Mouse (Mus musculus): ENCODE results near the gene Lasp1. TPM values are rescaled to one million over a fixed set of nuclear protein-coding genes. Genes with fewer than 3 reads are reported as not detected.

Gene Lasp1
- 238 and 246 TPM in 2 replicates for polyA plus RNA-seq (2012; rRNA removed)

DNA sequence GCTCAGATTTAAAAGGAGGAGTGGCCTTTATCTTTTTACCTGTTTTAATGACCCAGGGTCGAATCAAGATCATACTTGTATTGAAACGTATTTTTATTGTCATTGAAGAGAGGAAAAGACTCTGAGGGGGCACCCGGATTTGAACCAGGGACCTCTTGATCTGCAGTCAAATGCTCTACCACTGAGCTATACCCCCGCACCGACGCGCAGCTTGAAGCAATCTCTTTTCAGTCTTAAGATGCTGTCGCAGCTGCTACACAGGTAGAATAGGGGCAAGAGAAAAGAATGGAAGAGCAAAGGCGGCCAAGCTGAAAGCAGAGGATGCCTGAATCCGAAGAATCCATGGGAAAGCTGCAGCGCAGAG, at the start of gene Lasp1:
Gene Lasp1, plus strand, starts transcription at position 219 of the 364 bp plus-strand sequence.

DNA sequence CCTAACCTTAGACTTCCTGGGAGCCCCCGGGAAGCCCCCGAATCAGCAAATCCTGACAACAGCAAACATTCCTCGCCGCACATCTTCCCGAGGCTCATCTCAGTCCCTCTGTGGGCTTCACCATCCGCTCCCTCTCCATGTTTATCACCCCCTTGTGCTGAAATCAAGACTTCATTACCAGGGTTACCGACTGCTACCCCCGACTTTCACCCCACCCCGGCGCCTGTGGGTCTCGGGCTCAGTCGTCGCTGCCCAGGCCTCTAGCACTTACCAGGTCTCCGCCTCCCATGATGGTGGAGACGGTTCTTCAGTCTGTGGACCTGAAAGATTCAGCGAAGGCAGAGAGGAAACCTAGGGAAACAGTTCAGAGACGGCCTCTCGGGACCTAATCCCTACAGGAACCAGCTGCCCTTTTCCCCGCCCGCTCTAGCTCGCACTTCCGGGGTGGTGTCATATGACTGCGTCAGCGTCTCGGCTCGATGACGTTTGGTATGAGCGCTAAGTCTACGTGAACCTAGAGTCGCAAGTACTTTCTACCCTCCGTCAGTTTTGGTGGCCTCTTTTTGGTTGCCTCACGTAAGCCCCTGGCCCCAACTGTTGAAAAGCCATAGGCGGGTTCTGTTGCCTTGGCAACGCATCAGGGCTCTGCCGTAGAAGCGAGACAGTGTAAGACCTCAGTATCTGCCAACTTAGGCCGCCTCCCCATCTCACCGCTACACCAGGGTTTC, 32.5 kb upstream of the Lasp1 start, which contains the start of gene Cwc25:
Gene Cwc25, minus strand, starts transcription at position 403 of the 728 bp plus-strand sequence.

DNA sequence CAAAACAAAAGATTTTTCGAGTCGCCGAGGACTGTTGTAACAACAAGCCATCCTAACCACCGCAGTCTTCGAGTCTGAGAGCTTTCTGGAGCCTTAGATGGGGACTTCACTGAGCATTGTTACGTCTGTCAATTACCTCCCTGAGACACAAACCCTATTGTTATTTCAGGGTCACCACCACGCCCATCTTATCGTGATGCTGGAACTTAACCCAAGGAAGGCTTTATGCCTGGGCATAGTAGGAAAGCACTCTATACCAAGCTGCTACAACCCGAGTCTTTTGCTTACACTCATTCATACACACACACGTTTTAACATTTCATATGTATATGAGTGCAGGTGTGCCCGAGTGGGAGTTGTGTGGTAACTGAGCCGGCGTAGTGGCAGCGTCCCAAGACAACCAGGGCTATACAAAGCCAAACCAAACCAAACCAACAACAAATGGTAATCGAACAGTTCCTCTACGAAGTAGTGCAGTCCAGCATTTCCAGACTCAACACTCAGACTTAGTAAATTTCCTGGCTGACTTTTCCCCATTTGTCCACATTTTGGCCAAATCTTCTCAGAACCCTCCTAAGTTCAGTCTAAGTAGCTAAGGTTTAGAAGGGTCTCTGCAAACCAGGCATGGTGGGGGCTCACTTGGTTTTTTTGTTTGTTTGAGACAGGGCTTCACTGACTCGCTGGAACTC, 22.8 kb upstream of the Lasp1 start, which contains the start of gene 1700001P01Rik:
Gene 1700001P01Rik, minus strand, starts transcription at position 111 of the 689 bp plus-strand sequence.

DNA sequence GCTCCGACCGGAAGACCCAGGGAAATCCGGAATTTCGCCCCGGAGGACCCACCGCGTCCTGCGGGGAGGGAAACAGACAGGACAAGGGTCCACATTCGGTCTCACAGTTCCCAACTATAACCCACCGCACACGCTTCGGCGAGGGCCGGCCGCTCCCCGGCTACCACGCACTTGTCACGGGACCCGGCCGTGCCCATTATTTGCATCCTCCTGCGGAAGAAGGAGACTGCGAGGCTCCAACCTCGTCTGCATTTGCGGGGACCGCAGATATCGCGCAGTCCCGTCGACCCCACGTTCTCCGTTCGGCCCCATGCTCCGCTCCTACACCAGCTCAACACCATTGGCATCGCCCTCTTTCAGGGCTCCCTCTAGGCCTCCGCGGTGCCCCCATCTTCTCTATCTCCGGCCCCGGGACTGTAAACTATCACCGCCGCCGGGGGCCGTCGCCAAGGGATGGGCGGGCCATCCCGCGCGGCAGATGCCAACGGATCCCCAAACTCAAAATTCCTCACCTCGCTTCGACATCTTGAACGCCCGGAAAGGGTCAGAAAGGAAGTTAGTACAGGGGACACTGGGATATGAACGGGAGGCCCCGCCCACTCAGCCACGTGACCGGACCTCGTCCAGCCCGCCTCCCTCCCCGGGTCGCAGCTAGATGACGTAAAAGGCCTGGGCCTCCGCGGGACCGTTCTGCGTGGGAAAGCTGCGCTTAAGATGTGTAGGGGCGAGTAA, 16.8 kb upstream of the Lasp1 start, which contains the start of gene Rpl23:
Gene Rpl23, minus strand, starts transcription at position 606 of the 732 bp plus-strand sequence.

DNA sequence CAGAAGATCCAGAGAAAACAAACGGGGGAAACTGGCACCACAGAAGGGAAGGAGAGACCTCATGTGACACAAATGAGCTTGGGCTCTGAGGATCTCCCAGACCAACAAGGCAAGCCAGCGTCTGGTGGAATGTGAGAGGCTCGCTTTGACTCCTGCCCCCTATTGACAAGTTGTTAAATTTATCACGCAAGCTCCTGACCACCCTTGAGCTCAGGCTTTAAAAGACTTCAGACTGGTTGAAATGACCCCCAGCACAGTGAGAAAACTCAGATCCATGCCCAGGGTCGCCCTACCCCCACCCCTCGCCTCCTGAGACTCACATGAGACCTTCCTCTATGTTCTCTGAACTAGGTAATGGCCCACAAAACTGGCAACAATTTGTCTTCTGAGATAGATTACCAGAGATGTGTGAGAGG, 41.7 kb downstream of the Lasp1 start, which contains the start of gene B230217C12Rik:
Gene B230217C12Rik, plus strand, starts transcription at position 242 of the 416 bp plus-strand sequence.

DNA sequence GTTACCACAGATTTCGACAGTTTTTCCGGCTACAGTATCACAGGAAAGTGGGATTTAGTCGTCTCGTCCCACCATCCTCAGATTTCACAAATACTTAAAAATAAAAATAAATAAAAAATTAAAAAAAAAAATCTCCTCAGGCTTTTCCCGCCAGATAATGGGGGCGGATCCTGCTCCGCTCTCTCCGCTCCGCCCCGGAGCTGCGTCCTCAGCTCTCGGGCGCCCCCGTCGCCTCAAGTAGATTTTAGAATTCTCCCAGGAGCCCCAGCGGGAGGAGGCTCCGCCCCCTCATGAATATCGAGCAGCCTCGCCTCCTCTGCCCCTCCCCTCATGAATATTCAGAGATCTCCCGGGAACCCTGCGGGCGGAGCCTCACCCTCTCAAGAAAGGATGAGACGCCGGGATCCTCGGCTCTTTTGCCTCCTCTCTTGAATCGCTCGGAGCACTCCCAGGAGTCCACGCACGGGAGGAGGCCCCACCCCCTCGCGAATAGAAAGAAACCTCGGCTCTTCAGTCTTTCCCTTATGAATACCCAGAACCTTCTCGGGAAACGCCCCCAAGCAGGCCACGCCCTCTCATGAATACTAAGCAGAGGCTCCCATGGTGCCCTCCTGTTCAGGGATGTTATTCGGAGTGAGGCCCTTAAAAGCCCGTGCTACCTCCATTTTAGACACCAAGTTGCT, 85.3 kb downstream of the Lasp1 start, which contains the start of gene Fbxo47:
Gene Fbxo47, minus strand, starts transcription at position 237 of the 683 bp plus-strand sequence.

Other genes with a start within 250 kb of the Lasp1 start
- gene Srcin1, start 222.8 kb upstream of the Lasp1 start, polyA plus RNA-seq (2012; rRNA removed) = 0.73 and 0.81 TPM in 2 replicates
- 4.3 and 4.6 TPM in 2 replicates for gene Epop, start 169.3 kb upstream of the Lasp1 start, polyA plus RNA-seq (2012; rRNA removed)
- gene Mllt6, start 135.6 kb upstream of the Lasp1 start, polyA plus RNA-seq (2012; rRNA removed) = 45.1 and 49.9 TPM in 2 replicates
- gene Cisd3, start 113.2 kb upstream of the Lasp1 start, polyA plus RNA-seq (2012; rRNA removed) = 149 and 167 TPM in 2 replicates
- gene Pcgf2, start 98.5 kb upstream of the Lasp1 start, polyA plus RNA-seq (2012; rRNA removed) = 95.9 and 122 TPM in 2 replicates
- gene Psmb3, start 95.6 kb upstream of the Lasp1 start, polyA plus RNA-seq (2012; rRNA removed) = 214 and 261 TPM in 2 replicates
- gene Pip4k2b, start 54.3 kb upstream of the Lasp1 start, polyA plus RNA-seq (2012; rRNA removed) = 5.8 and 6.2 TPM in 2 replicates
- gene Cwc25, start 32.4 kb upstream of the Lasp1 start, polyA plus RNA-seq (2012; rRNA removed) = 5.4 and 6.2 TPM in 2 replicates
- gene 1700001P01Rik, start 23.1 kb upstream of the Lasp1 start, polyA plus RNA-seq (2012; rRNA removed) = 0.22 TPM in 1 of 2 replicates, not detected in the other
- 86.3 and 88.2 TPM in 2 replicates for gene Rpl23, start 16.6 kb upstream of the Lasp1 start, polyA plus RNA-seq (2012; rRNA removed)
- gene B230217C12Rik, start 41.8 kb downstream of the Lasp1 start, polyA plus RNA-seq (2012; rRNA removed) = 1.4 and 2.0 TPM in 2 replicates
- gene Fbxo47, start 85.2 kb downstream of the Lasp1 start, polyA plus RNA-seq (2012; rRNA removed) = 0.14 TPM in 2 replicates
- 2.0 and 2.4 TPM in 2 replicates for gene Plxdc1, start 187.4 kb downstream of the Lasp1 start, polyA plus RNA-seq (2012; rRNA removed)
- gene Arl5c, start 197.2 kb downstream of the Lasp1 start, polyA plus RNA-seq (2012; rRNA removed) = 1.1 and 1.3 TPM in 2 replicates
- gene Cacnb1, start 224.0 kb downstream of the Lasp1 start, polyA plus RNA-seq (2012; rRNA removed) = 18.1 and 18.5 TPM in 2 replicates
- gene Rpl19, start 227.7 kb downstream of the Lasp1 start, polyA plus RNA-seq (2012; rRNA removed) = 480 and 591 TPM in 2 replicates

Data from colon, adult 2 months (tissue).